Mouse (Mus musculus) hindbrain, embryonic 10.5 days (tissue): ENCODE data around the gene Ccin. TPM values are rescaled to one million over a fixed set of nuclear protein-coding genes. Genes with fewer than 3 reads are reported as not detected.
A peak's percentile ranks its signal among the peaks of the same experiment; 100 is the strongest.

ENCODE experiments used
- DNase-seq: peaks from one replicate; pipeline ENCODE4 v3.0.0-alpha.2; 2017; ENCODE audit warnings: low spot score
- H3K27ac ChIP-seq: fragments of 300-500 bp; sonication (generic); 2 replicates; pipeline ENCODE4 v1.5.1; 2016; ENCODE audit warnings: mild to moderate bottlenecking, moderate library complexity
- H3K27me3 ChIP-seq: fragments of 300-500 bp; sonication (generic); 2 replicates; pipeline ENCODE4 v1.6.1; 2016; ENCODE audit warnings: mild to moderate bottlenecking; ENCODE audit not compliant: poor library complexity, insufficient read depth, severe bottlenecking
- H3K36me3 ChIP-seq: fragments of 300-500 bp; sonication (generic); 2 replicates; pipeline ENCODE4 v1.6.1; 2016; ENCODE audit warnings: mild to moderate bottlenecking, moderate library complexity
- H3K4me1 ChIP-seq: fragments of 300-500 bp; sonication (generic); replicated peaks from 2 replicates; pipeline ENCODE4 v1.6.1; 2016; ENCODE audit warnings: mild to moderate bottlenecking
- H3K4me3 ChIP-seq: fragments of 300-500 bp; sonication (generic); 2 replicates; pipeline ENCODE4 v1.5.1; 2016; ENCODE audit warnings: mild to moderate bottlenecking, moderate library complexity
- H3K9me3 ChIP-seq: fragments of 300-500 bp; sonication (generic); 2 replicates; pipeline ENCODE4 v1.6.1; 2016; ENCODE audit warnings: mild to moderate bottlenecking, moderate library complexity
- WGBS: fragments of 180-500 bp; shearing (Covaris S2); methylation state at CpG from one replicate; pipeline ENCODE4 v1.1.7; 2016; 5-methylcytosine and 5-hydroxymethylcytosine counted together
- polyA plus RNA-seq: library from polyadenylated mRNA; unstranded; fragments of >200 nt; fragmentation: Nextera tagmentation; extraction: Ambion mirVana; gene quantifications from 2 replicates; pipeline ENCODE4 v1.2.1, GENCODE M21; 2016

Gene Ccin
- polyA plus RNA-seq, 1 experiment from 2014 or later: not detected

DNA sequence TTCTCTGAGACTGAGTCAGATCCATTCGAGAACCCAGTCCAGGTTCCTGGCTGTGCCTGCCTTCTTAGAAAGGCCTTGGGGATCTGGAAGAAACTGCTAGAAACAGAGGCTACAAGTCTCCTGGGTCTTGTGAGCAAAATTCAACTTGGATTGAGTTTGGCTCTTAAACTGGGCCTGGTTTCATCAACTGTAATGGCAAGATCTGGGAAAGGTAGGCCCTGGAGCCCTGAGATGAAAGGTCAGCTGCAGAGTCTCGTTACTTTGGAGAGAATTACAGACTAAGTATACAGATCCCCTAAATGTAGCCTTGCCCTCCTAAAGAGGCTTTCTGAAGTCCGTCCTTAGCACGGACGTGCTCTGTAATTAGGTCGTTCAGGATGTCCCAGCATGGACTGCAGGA, 42.3 kb downstream of the Ccin start:
- Histone ChIP-seq H3K9me3 (no peaks in the 10 kb centered on the region), H3K4me3 (no peak overlapping the region), H3K27ac (no peak overlapping the region), H3K27me3 (peaks cover 70% of the 10 kb centered on the region), H3K4me1 (peaks cover 10% of the 10 kb centered on the region; the same call in 1 of the 2 replicates), H3K36me3 (peaks cover 100% of the 10 kb centered on the region)
- 91% methylated on average over 6 of the region's 6 CpGs for WGBS
- no peak for DNase-seq

DNA sequence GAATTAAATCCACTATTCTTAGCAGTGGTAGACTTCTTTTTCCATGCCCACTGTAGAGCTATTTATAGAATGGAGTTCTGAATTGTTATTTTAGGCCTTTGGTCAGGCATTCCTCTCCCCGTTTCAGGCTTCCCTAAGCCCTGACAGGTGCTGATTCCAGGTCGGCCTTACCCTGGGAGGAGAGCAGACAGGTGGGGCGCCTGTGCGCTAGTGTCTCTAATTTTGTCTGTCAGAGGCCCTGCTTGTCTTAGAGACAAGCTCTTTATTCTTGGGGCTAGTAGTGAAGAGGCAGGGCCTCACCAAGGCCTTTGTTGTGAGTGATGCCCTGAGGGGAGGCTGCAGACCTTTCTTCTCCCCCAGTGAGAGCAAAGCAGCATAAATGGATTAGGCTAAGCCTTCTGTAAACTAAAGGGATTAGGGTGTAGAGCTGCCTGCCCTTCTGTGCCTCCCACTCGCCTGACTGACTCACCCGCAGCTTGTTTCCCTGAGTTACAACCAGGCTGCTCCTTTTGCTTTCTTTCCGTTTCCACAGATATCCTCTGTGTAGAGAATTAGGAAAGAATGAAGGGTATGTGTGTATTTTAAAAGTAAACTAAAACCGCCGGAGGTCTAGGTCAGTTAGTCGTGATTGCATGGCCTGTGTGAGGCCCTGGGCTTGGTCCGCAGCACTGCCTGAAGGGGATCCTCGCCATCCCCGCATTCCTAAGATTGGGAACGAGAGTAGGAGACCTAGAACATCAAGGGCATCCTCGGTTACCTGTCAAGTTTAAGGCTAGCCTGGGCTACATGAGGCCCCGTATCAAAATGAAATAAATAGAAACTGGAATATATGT, 45.2 kb downstream of the Ccin start:
- H3K27ac ChIP-seq: 0 out of 2 replicates have a peak overlapping the region, but pooled peaks have one; percentile 3
- 45% methylated on average over 16 of the region's 16 CpGs for WGBS
- H3K4me3 ChIP-seq: no peak overlapping the region
- H3K4me1 ChIP-seq: peaks cover 10% of the 10 kb centered on the region; the same call in 1 of the 2 replicates
- peak; percentile 11 for DNase-seq
- peaks cover 99% of the 10 kb centered on the region for H3K36me3 ChIP-seq
- H3K27me3 ChIP-seq: peaks cover 86% of the 10 kb centered on the region
- no peaks in the 10 kb centered on the region for H3K9me3 ChIP-seq

DNA sequence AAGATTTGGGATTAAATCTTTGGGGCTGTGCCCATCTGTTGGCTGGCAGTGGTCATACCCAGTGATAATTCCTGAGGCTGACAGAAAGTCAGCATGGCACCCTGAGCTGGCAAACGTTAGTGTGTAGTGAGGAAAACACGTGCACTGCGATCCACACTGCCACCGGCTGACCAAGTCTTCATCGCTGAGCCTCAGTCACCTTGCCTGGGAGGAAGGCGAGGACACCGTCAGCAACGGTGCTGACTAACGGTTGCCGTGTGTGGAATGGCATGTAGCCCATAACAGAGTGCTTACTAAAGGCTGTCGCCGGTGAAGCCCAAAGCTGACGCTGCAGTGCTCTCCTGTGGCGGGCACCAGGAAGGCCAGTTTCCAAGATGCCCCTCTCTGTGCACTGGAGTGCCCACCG, 46.4 kb downstream of the Ccin start:
- Histone ChIP-seq H3K27me3 (peaks cover 80% of the 10 kb centered on the region), H3K36me3 (peaks cover 94% of the 10 kb centered on the region)
- WGBS: 96% methylated on average over 15 of the region's 15 CpGs

DNA sequence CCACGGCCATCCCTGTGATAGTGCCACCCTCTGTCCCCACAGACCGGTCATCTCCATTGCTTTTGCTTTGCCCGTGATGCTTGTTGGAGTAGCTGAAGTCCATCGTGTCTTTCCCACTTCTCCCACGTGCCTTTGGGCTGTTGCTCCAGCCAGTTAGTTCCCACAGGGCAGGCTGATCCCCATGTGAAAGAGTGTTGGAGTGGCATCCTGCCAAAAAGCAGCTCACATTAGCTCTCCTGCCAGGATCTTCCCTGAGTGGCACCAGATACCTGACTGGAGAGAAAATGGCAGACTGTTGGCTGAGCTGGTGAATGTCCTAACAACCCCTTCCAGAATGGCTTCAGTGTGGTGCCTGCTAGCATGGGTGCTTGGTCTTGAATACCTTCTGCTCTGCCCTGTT, 48.2 kb downstream of the Ccin start:
- Histone ChIP-seq H3K9me3 (no peaks in the 10 kb centered on the region), H3K27ac (no peak overlapping the region), H3K27me3 (peaks cover 67% of the 10 kb centered on the region), H3K4me3 (no peak overlapping the region), H3K4me1 (peaks cover 10% of the 10 kb centered on the region; the same call in 1 of the 2 replicates), H3K36me3 (peaks cover 90% of the 10 kb centered on the region)
- no peak for DNase-seq
- WGBS: 94% methylated on average over 5 of the region's 5 CpGs

More for the DNA sequence above, 46.4 kb downstream of the Ccin start:
- Histone ChIP-seq H3K4me1 (peaks cover 10% of the 10 kb centered on the region; the same call in 1 of the 2 replicates), H3K9me3 (no peaks in the 10 kb centered on the region), H3K27ac (no peak overlapping the region), H3K4me3 (no peak overlapping the region)
- DNase-seq: no peak

Other genes with a start within 250 kb of the Ccin start
- not detected in 2 replicates for gene Olfr159, start 212.5 kb upstream of the Ccin start, polyA plus RNA-seq
- gene Olfr156, start 159.6 kb upstream of the Ccin start, polyA plus RNA-seq: not detected in 2 replicates
- gene Olfr157, start 143.3 kb upstream of the Ccin start, polyA plus RNA-seq: not detected in 2 replicates
- gene Olfr155, start 131.9 kb upstream of the Ccin start, polyA plus RNA-seq: not detected in 2 replicates
- gene Reck, start 108.0 kb upstream of the Ccin start, polyA plus RNA-seq: 11.4 and 11.9 TPM in 2 replicates
- 70.2 and 84.9 TPM in 2 replicates for gene Glipr2, start 26.1 kb upstream of the Ccin start, polyA plus RNA-seq
- 220 and 239 TPM in 2 replicates for gene Clta, start 21.0 kb downstream of the Ccin start, polyA plus RNA-seq
- gene Gne, start 100.7 kb downstream of the Ccin start, polyA plus RNA-seq: 20.0 and 20.1 TPM in 2 replicates